Mouse (Mus musculus): Measurements from ENCODE around the gene Rgmb. TPM values are rescaled to one million over a fixed set of nuclear protein-coding genes. Genes with fewer than 3 reads are reported as not detected.

Gene Rgmb
- total RNA-seq, 2 experiments from 2014 or later: 108 to 113 TPM

GRCm38 (mm10) chr17:15823215-15823614 lies 7.6 kb downstream of the Rgmb start:
- no peak for DNase-seq (ENCODE audit: low spot score in 2 of 2)

- no peak for DNase-seq (ENCODE audit: low spot score in 2 of 2)
Measured at GRCm38 (mm10) chr17:15822376-15822775, 8.5 kb downstream of the Rgmb start.

DNA sequence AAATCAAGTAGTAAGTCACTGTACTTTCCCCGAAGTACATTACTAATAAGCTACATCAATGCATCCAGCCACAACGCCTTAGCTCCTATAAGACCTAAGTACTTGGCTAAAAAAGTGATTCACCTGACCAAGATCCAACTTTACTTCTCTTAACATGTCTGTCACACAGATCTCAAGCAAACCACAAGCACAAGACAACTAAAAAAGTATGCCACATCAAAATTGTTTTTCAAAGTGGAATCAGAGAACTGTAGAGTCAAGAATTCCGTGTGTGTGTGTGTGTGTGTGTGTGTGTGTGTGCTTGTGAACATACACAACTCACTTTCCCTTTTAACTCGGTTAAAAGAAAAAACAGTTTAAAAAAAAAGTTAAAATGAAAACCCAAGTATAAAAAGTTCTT lies 9.1 kb downstream of the Rgmb start:
- DNase-seq (ENCODE audit: low spot score in 2 of 2): no peak

GRCm38 (mm10) chr17:15820761-15821160 lies 10.1 kb downstream of the Rgmb start:
- DNase-seq (ENCODE audit: low spot score in 2 of 2): no peak

DNA sequence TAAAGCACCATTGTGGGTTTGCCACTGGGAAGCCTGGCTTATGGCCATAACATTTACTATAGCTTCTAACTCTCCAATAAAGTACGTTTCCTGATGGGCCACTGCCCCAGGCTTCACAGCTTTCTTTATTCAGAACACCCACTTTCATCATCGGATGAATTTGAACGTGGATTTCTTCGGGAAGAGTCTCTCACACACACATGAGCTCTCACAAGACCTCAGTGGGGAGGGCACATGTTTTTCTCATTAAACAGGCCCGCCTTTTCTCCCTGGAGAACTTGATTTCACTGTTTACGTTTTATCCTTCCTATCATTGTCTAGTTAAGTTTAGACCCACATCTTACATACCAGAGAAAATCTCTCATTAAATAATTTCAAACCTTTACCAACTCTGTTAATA lies 10.7 kb downstream of the Rgmb start:
- no peak for DNase-seq (ENCODE audit: low spot score in 2 of 2)

GRCm38 (mm10) chr17:15818372-15818771 lies 12.5 kb downstream of the Rgmb start:
- DNase-seq (ENCODE audit: low spot score in 2 of 2): no peak

- DNase-seq (ENCODE audit: low spot score in 2 of 2): no peak
Measured at GRCm38 (mm10) chr17:15817634-15818033, 13.2 kb downstream of the Rgmb start.

- no peak for DNase-seq (ENCODE audit: low spot score in 2 of 2)
Measured at GRCm38 (mm10) chr17:15817096-15817450, 13.8 kb downstream of the Rgmb start.

DNA sequence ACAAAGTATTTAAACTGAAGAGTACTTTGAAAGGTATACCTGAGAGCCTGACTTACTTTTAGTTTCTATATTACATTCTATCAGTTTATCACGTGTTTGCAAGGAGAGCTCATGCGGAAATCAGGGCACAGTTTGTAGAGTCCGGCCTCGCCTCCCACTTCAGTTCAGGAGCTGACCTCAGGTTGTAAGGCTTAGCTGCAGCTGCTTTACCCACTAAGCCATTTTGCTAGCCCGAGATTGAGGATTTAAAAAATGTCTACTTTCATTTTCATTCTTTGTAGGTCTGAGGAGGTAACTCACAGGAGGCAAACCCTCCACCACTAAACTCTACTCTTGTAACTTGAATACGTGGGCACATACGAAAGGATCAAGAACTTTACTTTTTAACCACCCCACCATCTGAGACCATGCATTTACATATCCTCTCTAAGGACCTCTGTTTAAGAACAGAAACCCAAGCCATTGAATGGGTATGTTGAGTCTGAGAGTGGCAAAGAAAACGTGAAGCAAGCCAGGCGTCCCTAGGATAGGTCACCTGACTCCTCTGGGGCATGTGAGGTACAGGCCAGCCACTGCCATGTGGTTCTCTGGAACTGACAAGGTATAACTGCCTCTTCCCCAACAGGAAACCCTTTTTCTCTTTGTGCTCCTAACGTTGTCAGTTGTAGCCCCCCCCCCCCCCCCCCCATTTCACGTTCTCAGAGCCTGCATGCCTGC lies 14.3 kb downstream of the Rgmb start:
- no peak for DNase-seq (ENCODE audit: low spot score in 2 of 2)

DNA sequence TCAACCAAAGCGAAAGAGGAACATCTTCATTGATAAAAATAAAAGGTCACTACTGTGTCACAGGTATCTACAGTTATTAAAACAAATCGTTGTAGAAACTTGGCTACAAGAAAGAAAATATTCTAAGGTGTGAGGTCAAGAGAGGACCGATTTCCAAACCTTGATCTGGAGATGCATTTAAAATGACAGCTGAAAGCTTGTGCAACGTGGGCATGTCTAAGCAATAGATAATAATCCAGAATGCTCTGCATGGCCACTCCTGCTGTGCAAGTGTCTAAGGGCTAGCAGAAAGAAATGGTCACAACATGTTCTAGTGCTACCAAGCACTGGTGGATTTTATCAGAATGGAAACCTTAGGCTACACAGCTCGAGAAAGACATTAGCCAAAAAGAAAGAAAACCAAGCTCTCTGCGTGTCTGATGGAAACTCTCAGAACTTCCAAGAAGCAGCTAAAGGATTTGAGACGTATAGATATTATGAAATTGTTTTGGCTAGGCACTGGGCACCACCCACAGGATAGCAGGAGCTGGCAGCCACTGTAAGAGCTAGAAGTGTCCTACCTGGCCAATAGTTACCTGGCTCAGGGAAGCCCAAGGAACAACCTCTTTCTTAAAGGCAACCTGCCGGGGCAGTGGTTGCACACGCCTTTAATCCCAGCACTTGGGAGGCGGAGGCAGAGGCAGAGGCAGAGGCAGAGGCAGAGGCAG lies 15.4 kb downstream of the Rgmb start:
- no peak for DNase-seq (ENCODE audit: low spot score in 2 of 2)

DNA sequence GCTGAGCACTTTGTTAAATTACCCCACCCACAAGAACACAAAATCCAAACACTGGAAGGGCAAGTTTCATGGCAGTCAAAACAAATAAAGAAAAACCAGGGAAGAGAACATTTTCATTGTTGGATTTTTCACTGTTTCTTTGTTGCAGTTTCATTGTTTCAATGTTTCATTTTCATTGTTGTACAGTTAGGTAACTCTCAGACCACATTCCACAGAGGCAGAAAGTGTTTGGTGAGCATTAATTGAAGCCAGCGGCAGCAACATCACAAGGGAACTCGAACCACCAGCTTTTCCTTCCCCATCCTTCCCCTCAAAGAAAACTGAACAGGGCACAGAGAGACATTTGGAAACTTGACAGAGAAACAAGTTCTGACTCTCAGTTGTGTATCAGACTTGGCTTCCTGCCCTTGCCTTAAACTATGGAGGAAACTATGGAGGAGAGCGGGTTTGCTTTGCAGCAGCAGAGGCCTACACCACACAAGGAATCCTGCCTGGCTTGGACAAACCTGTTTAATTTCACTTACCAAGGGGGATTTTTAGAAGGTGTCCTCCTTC lies 17.1 kb downstream of the Rgmb start:
- no peak for DNase-seq (ENCODE audit: low spot score in 2 of 2)

DNA sequence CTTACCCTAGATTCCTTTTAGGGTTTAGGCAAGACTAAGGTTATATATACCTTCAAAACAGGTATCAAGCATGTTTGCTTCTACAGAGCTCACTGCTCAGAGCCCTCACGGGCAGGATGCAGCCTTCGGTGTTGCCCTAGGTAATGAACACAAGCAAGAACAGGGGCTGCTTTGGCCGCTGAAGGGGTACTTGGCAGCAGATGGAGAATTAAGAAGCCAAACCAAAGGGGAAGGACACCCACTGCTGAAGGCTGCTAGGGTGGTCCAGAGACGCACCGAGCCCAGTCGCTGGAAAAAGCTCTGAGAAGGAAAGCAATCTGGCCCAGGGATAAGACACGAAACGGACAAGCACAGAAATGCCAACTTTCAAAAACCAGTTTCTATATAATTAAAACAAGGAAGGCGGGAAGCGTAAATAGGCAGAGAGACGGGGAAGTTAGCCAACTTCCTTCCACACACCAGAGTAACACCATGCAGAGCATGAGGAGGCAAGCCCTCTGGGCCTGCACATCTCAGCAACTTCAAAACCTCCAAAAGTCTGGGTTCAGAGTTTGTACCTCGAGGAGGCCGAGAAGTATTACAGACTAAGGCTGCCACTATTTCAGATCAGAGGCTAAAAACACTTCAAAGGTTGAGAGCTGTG lies 18.6 kb downstream of the Rgmb start:
- no peak for DNase-seq (ENCODE audit: low spot score in 2 of 2)

GRCm38 (mm10) chr17:15809949-15810348 lies 20.9 kb downstream of the Rgmb start:
- DNase-seq (ENCODE audit: low spot score in 2 of 2): no peak

- DNase-seq (ENCODE audit: low spot score in 2 of 2): no peak
Measured at GRCm38 (mm10) chr17:15808468-15809374, 22.1 kb downstream of the Rgmb start.

- DNase-seq (ENCODE audit: low spot score in 2 of 2): no peak
Measured at GRCm38 (mm10) chr17:15808015-15808414, 22.8 kb downstream of the Rgmb start.

- DNase-seq (ENCODE audit: low spot score in 2 of 2): no peak
Measured at GRCm38 (mm10) chr17:15807295-15807984, 23.4 kb downstream of the Rgmb start.

DNA sequence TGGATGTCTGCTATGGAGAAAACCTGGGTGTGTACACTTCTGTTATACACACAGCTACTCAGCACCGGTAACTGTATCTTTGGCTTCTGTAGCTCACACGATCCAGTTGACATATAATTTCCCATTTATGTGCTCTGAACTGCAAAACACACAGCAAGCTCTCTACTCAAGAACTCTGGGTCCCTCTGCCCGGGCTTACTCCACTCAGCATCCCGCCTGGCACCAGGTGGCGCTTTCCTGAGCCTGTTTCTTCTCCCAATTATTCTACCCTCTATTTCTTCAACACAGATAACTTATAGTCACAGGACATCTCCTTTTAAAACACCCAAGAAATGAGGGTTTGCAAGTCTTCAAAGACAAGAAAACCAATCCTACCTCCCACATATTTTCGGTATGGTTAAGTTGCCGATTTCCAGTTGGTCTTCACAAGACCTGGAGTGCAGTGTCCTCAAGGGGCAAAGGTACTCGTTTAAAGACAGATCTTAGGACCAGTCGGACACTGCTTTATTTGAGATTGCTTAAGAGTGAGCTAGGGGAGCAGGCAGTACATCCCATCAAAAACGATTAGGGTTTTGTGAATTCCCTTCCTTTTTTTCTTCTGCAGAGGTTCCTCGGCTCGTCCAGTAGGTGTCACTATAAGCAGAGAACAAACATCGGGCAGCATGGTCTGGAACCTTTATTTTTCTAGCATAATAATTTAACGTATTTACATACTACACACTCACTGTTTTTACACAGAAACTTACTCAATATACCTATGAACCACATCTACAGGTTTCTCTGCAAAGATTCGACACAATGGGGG lies 26.6 kb downstream of the Rgmb start:
- peak in 1 of 2 experiments; percentile 42 for DNase-seq (ENCODE audit: low spot score in 2 of 2)

DNA sequence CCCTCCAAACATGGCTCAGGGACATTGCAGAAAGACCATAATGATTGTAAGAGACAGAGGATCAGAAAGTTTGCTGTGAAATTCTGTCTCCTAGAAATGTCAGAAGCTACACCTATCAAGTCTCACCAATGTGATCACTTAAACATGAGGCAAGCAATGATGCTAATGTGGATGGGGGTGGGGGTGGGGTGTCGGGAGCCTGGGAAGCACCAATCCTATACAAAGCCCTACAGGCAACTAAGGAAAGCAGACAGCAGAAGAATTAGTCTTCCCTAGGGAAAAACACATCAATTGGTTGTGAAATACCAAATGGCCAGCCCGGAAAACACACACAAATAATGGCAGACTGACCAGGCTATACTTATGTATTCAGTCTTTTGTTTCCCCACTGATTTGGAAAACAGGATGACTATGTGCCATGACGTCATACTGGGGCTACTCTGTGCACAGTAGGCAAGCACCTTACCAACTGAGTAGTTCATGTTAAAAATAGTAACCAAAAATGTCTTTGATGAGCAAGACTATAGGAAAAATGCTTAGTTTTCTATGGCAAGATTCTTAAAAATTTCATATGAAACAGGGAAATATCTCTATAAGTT lies 31.5 kb downstream of the Rgmb start:
- no peak for DNase-seq (ENCODE audit: low spot score in 2 of 2)

DNA sequence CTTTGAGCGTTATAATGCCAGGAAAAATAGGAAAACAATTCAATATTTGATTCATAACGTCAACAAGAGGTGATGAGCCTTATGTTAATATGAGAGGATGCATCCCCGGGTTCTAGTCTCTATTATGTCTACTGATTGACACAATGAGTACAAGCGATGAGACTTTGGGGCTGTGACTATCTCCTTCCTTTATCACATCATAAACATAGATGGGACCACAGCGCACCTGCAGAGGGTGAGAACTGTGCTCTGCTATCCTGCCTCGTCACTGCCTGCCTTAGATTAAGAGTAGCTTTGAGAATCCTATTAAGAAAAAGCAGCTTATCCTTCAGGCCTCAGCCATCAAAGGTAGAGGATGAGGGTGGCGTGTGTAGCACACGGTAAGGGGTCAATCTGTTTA lies 40.1 kb downstream of the Rgmb start:
- DNase-seq (ENCODE audit: low spot score in 2 of 2): no peak
